Mouse (Mus musculus): ENCODE measurements at regions not wholly inside any gene's neighbourhood (a gene's known extent, or its start where the extent isn't known, plus 50 kb on each side); places are given as distances from the start of the nearest gene placed in this dataset.

DNA sequence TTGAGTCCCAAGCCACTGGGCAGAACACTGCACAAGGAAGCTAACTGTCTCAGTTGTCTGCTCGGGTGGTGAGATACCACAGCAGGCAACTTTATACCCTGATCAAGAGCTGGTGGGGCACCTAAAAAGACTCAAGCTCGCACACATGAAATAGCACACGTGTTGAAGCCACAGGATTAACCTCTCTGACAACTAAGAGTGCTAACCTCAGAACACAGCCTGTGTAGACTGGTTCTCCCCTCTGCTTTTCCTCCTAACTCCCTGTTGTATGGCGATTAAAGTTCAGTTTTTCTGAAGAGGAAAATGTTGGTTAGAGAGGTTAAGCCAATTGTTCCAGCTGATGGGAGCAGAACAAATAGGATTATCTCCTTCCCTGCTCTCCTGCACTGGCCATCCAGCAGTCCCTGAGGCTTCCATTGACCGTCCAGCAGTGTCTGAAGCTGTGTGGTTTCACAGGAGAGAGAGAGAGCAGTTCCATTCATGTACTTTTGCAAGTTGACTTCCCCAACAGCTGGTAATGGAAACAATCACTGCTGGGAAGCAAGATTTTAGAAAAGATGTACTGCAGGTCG lies 239.6 kb upstream of the Kif2a start:
- no peak for TF ChIP-seq EP300 (IDR thresholded peaks at IDR 0.05; ENCODE audit: low read depth)
- TF ChIP-seq CTCF (IDR thresholded peaks at IDR 0.05; ENCODE audit: low read depth): no peak
